Mouse (Mus musculus): Measurements from ENCODE around the gene Vsx2. TPM values are rescaled to one million over a fixed set of nuclear protein-coding genes. Genes with fewer than 3 reads are reported as not detected.
A peak's percentile ranks its signal among the peaks of the same experiment; 100 is the strongest.

Vsx2 gene
- total and polyA plus RNA-seq, 3 experiments = not detected

GRCm38 (mm10) chr12:84578440-84578770, 8.8 kb downstream of the Vsx2 start:
- TF ChIP-seq JUND (conservative IDR thresholded peaks at IDR 0.05; ENCODE audit: low read depth, low read length) = no peak
- TF ChIP-seq MAZ (IDR thresholded peaks at IDR 0.05; ENCODE audit: low read depth, low read length) = no peak
- TF ChIP-seq UBTF (IDR thresholded peaks at IDR 0.05; ENCODE audit: low read depth, low read length) = no peak
- TF ChIP-seq MEF2A (IDR thresholded peaks at IDR 0.05; ENCODE audit: borderline replicate concordance, low read depth, low read length) = no peak
- dilution Hi-C loops (cut with MboI; ENCODE audit: extremely low pct_ligation_motif_present, extremely low pct_unique_long_range_greater_than_20kb, low sequenced_read_pairs) = no loop called here
- Histone ChIP-seq H3K4me1 (ENCODE audit: control insufficient read depth in 1 of 2, insufficient read depth in 2 of 2) (no peaks in the 10 kb centered on the region), H3K27ac (ENCODE audit: insufficient read depth, low read depth) (no peak overlapping the region), H3K4me3 (replicated peaks in 1 of 3; ENCODE audit: low read depth in 2 of 3, low read length in 2 of 3, poor library complexity in 1 of 3) (no peak overlapping the region), H3K27me3 (replicated peaks) (peaks cover 15% of the 10 kb centered on the region), H3K79me2 (replicated peaks; ENCODE audit: control insufficient read depth, extremely low read depth, insufficient read depth, poor library complexity, severe bottlenecking) (no peaks in the 10 kb centered on the region), H3K4me2 (ENCODE audit: insufficient read depth, low read depth, poor library complexity, severe bottlenecking) (no peak overlapping the region), H3K9ac (ENCODE audit: insufficient read depth, low read depth) (no peak overlapping the region), H3K36me3 (replicated peaks in 1 of 2; ENCODE audit: control insufficient read depth in 1 of 2, insufficient read depth in 1 of 2, low read length in 1 of 2) (no peaks in the 10 kb centered on the region), H3K9me3 (replicated peaks; ENCODE audit: low read length) (peaks cover 5% of the 10 kb centered on the region)
- in situ Hi-C loops (cut with MboI; ENCODE audit: low pct_ligation_motif_present, low pct_unique_long_range_greater_than_20kb, low sequenced_read_pairs) = no loop called here
- no peak for DNase-seq (ENCODE audit: extremely low read depth)

- TF ChIP-seq MAZ (IDR thresholded peaks at IDR 0.05; ENCODE audit: low read depth, low read length) (no peak), CTCF (conservative IDR thresholded peaks at IDR 0.05 in 1 of 2, IDR thresholded peaks at IDR 0.05 in 1 of 2; ENCODE audit: low read depth in 2 of 2, low read length in 2 of 2) (peak in 1 of 2 experiments; percentile 2; a peak in 1 of 4 replicates), UBTF (IDR thresholded peaks at IDR 0.05; ENCODE audit: low read depth, low read length) (no peak), KAT2A (IDR thresholded peaks at IDR 0.05; ENCODE audit: insufficient replicate concordance, low read length) (no peak)
- no peaks in the 10 kb centered on the region for H3K36me3 ChIP-seq (replicated peaks in 1 of 2; ENCODE audit: control insufficient read depth in 1 of 2, insufficient read depth in 1 of 2, low read length in 1 of 2)
- no peak overlapping the region for H3K9ac ChIP-seq (ENCODE audit: insufficient read depth, low read depth)
- dilution Hi-C loops (cut with MboI; ENCODE audit: extremely low pct_ligation_motif_present, extremely low pct_unique_long_range_greater_than_20kb, low sequenced_read_pairs) = no loop called here
- no peak overlapping the region for H3K4me3 ChIP-seq (replicated peaks in 1 of 3; ENCODE audit: low read depth in 2 of 3, low read length in 2 of 3, poor library complexity in 1 of 3)
- H3K4me2 ChIP-seq (ENCODE audit: insufficient read depth, low read depth, poor library complexity, severe bottlenecking) = no peak overlapping the region
- no peak overlapping the region for H3K27ac ChIP-seq (ENCODE audit: insufficient read depth, low read depth)
- peaks cover 5% of the 10 kb centered on the region for H3K9me3 ChIP-seq (replicated peaks; ENCODE audit: low read length)
- H3K4me1 ChIP-seq (ENCODE audit: control insufficient read depth in 1 of 2, insufficient read depth in 2 of 2) = no peaks in the 10 kb centered on the region
- no peak for DNase-seq (ENCODE audit: extremely low read depth)
- H3K27me3 ChIP-seq (replicated peaks) = peaks cover 8% of the 10 kb centered on the region
- in situ Hi-C loops (cut with MboI; ENCODE audit: low pct_ligation_motif_present, low pct_unique_long_range_greater_than_20kb, low sequenced_read_pairs) = no loop called here
- H3K79me2 ChIP-seq (replicated peaks; ENCODE audit: control insufficient read depth, extremely low read depth, insufficient read depth, poor library complexity, severe bottlenecking) = no peaks in the 10 kb centered on the region
These were observed 11.7 kb downstream of the Vsx2 start for GRCm38 (mm10) chr12:84581285-84581684.

- Histone ChIP-seq H3K4me1 (ENCODE audit: control insufficient read depth in 1 of 2, insufficient read depth in 2 of 2) (peaks cover 0 to 4% of the 10 kb centered on the region in 2 experiments; a peak in 1 of 4 replicates), H3K9me3 (replicated peaks; ENCODE audit: low read length) (no peaks in the 10 kb centered on the region), H3K27me3 (replicated peaks) (peaks cover 1% of the 10 kb centered on the region), H3K36me3 (replicated peaks in 1 of 2; ENCODE audit: control insufficient read depth in 1 of 2, insufficient read depth in 1 of 2, low read length in 1 of 2) (no peaks in the 10 kb centered on the region), H3K9ac (ENCODE audit: insufficient read depth, low read depth) (peak overlapping the region; percentile 65), H3K4me2 (ENCODE audit: insufficient read depth, low read depth, poor library complexity, severe bottlenecking) (peak overlapping the region; percentile 87), H3K27ac (ENCODE audit: insufficient read depth, low read depth) (no peak overlapping the region), H3K4me3 (replicated peaks in 1 of 3; ENCODE audit: low read depth in 2 of 3, low read length in 2 of 3, poor library complexity in 1 of 3) (peak overlapping the region; percentile 8 to 45 (median 16)), H3K79me2 (replicated peaks; ENCODE audit: control insufficient read depth, extremely low read depth, insufficient read depth, poor library complexity, severe bottlenecking) (no peaks in the 10 kb centered on the region)
- DNase-seq (ENCODE audit: extremely low read depth) = peak; percentile 84
- in situ Hi-C loops (cut with MboI; ENCODE audit: low pct_ligation_motif_present, low pct_unique_long_range_greater_than_20kb, low sequenced_read_pairs) = no loop called here
- no peak for TF ChIP-seq ELF1 (IDR thresholded peaks at IDR 0.05; ENCODE audit: low read depth, low read length)
- TF ChIP-seq RCOR1 (conservative IDR thresholded peaks at IDR 0.05; ENCODE audit: low read depth, low read length) = no peak
- no peak for TF ChIP-seq POLR2AphosphoS2 (IDR thresholded peaks at IDR 0.05; ENCODE audit: low read depth, low read length)
- TF ChIP-seq ETS1 (conservative IDR thresholded peaks at IDR 0.05; ENCODE audit: low read depth, low read length) = no peak
- TF ChIP-seq MAFK (IDR thresholded peaks at IDR 0.05; ENCODE audit: insufficient replicate concordance, low read length) = no peak
- peak; percentile 50; the same call in 1 of the 2 replicates for TF ChIP-seq TCF12 (IDR thresholded peaks at IDR 0.05; ENCODE audit: low read depth, low read length)
- 0 out of 2 replicates have a peak, but pooled peaks have one; percentile 9 for TF ChIP-seq MAZ (IDR thresholded peaks at IDR 0.05; ENCODE audit: low read depth, low read length)
- TF ChIP-seq CTCF (conservative IDR thresholded peaks at IDR 0.05 in 1 of 2, IDR thresholded peaks at IDR 0.05 in 1 of 2; ENCODE audit: low read depth in 2 of 2, low read length in 2 of 2) = peak; percentile 94 to 100
- peak; percentile 88 for TF ChIP-seq SMC3 (IDR thresholded peaks at IDR 0.05; ENCODE audit: low read depth, low read length)
- TF ChIP-seq RAD21 (IDR thresholded peaks at IDR 0.05; ENCODE audit: low read depth, low read length) = peak; percentile 46
- 0 out of 2 replicates have a peak, but pooled peaks have one; percentile 6 for TF ChIP-seq IRF4 (IDR thresholded peaks at IDR 0.05; ENCODE audit: low read depth, low read length)
- no peak for TF ChIP-seq EP300 (IDR thresholded peaks at IDR 0.05; ENCODE audit: low read length)
- peak; percentile 91; the same call in 1 of the 2 replicates for TF ChIP-seq NELFE (IDR thresholded peaks at IDR 0.05; ENCODE audit: low read depth, low read length)
- dilution Hi-C loops (cut with MboI; ENCODE audit: extremely low pct_ligation_motif_present, extremely low pct_unique_long_range_greater_than_20kb, low sequenced_read_pairs) = no loop called here
These were observed 20.5 kb downstream of the Vsx2 start for GRCm38 (mm10) chr12:84589825-84590761.
